Mouse (Mus musculus) heart, embryonic 14.5 days (tissue): ENCODE measurements around the gene Tuft1. TPM values are rescaled to one million over a fixed set of nuclear protein-coding genes. Genes with fewer than 3 reads are reported as not detected.
A peak's percentile ranks its signal among the peaks of the same experiment; 100 is the strongest.
"Not testable (repeated sequence)": the region's sequence is repeated elsewhere in the genome, so short reads cannot be mapped to it uniquely, and the experiment has no call there.

ENCODE experiments used
- ATAC-seq: fragments of 200-750 bp; cut with Nextera tagmentation; 2 replicates; pipeline ENCODE4 v1.8.0; 2017; ENCODE audit warnings: low read depth, moderate TSS enrichment; ENCODE audit not compliant: insufficient number of reproducible peaks, insufficient read depth, low FRiP score
- H3K27ac ChIP-seq, 2 experiments: fragments of 200-500 bp in 1 of 2; fragments of 300-500 bp in 1 of 2; sonication (generic) in 1 of 2; replicated peaks in 1 of 2; 2 replicates each; pipeline ENCODE4 v1.5.1; 2012 to 2014; ENCODE audit warnings: low read depth in 2 of 2, low read length in 2 of 2, control low read depth in 1 of 2, mild to moderate bottlenecking in 1 of 2, mixed read lengths in 1 of 2; ENCODE audit not compliant: control insufficient read depth in 1 of 2, insufficient read depth in 1 of 2
- H3K27me3 ChIP-seq: fragments of 300-500 bp; sonication (generic); 2 replicates; pipeline ENCODE4 v1.6.1; 2014; ENCODE audit warnings: mild to moderate bottlenecking, low read length, control low read depth; ENCODE audit not compliant: control insufficient read depth, insufficient read depth
- H3K36me3 ChIP-seq: fragments of 300-500 bp; sonication (generic); 2 replicates; pipeline ENCODE4 v1.6.1; 2014; ENCODE audit warnings: mild to moderate bottlenecking, control low read depth, low read length, mixed read lengths; ENCODE audit not compliant: control insufficient read depth, insufficient read depth
- H3K4me1 ChIP-seq, 2 experiments: fragments of 200-500 bp in 1 of 2; fragments of 300-500 bp in 1 of 2; sonication (generic) in 1 of 2; 2 replicates each; pipeline ENCODE4 v1.6.1; 2012 to 2014; ENCODE audit warnings: low read length in 2 of 2, control low read depth in 1 of 2, mixed read lengths in 1 of 2; ENCODE audit not compliant: control insufficient read depth in 2 of 2, insufficient read depth in 2 of 2
- H3K4me2 ChIP-seq: fragments of 300-500 bp; sonication (generic); 2 replicates; pipeline ENCODE4 v1.6.1; 2014; ENCODE audit warnings: mild to moderate bottlenecking, low read length
- H3K4me3 ChIP-seq, 2 experiments: fragments of 200-500 bp in 1 of 2; fragments of 300-500 bp in 1 of 2; sonication (generic) in 1 of 2; 2 replicates each; pipeline ENCODE4 v1.5.1; 2012 to 2014; ENCODE audit warnings: low read length in 2 of 2, mild to moderate bottlenecking in 2 of 2, control low read depth in 1 of 2, low read depth in 1 of 2, moderate library complexity in 1 of 2; ENCODE audit not compliant: control insufficient read depth in 1 of 2, insufficient read depth in 1 of 2
- H3K9ac ChIP-seq: fragments of 300-500 bp; sonication (generic); 2 replicates; pipeline ENCODE4 v1.6.1; 2014; ENCODE audit warnings: mild to moderate bottlenecking, low read length
- H3K9me3 ChIP-seq: fragments of 300-500 bp; sonication (generic); 2 replicates; pipeline ENCODE4 v1.6.1; 2016; ENCODE audit warnings: low read length, control low read depth; ENCODE audit not compliant: control insufficient read depth
- WGBS: fragments of 180-500 bp; shearing (Covaris S2); extraction: QIAGEN DNeasy Blood & Tissue Kit; methylation state at CpG from one replicate; pipeline ENCODE4 v1.1.7; 2014; 5-methylcytosine and 5-hydroxymethylcytosine counted together
- polyA plus RNA-seq: library from polyadenylated mRNA; unstranded; fragments of >200 nt; fragmentation: Nextera tagmentation; extraction: Ambion mirVana; gene quantifications from 2 replicates; pipeline ENCODE4 v1.2.1, GENCODE M21; 2014

Gene Tuft1
- polyA plus RNA-seq, 1 experiment from 2014 or later = 7.1 TPM

DNA sequence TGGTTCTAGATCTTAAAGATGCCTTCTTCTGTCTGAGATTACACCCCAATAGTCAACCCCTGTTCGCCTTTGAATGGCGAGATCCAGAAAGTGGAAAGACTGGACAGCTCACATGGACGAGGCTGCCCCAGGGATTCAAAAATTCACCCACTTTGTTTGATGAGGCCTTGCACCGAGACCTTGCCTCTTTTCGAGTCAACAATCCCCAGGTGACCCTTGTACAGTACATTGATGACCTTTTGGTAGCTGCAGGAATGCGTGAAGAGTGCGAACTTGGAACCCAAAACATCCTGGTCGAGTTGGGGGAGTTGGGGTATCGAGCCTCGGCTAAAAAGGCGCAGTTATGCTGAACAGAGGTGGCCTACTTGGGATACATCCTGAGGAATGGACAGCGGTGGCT is 21.4 kb upstream of the Tuft1 start:
- not testable (repeated sequence) for H3K4me2 ChIP-seq, H3K4me1 ChIP-seq, H3K27me3 ChIP-seq, H3K36me3 ChIP-seq, H3K9ac ChIP-seq, H3K27ac ChIP-seq, H3K9me3 ChIP-seq, H3K4me3 ChIP-seq, ATAC-seq
- 88% methylated on average over 12 of the region's 12 CpGs for WGBS

GRCm38 (mm10) chr3:94679351-94679841 is 20.7 kb upstream of the Tuft1 start:
- H3K27ac ChIP-seq = no peak overlapping the region
- no peak overlapping the region for H3K4me2 ChIP-seq
- no peak overlapping the region for H3K4me3 ChIP-seq
- H3K27me3 ChIP-seq = no peaks in the 10 kb centered on the region
- no peaks in the 10 kb centered on the region for H3K9me3 ChIP-seq
- H3K9ac ChIP-seq = no peak overlapping the region
- 81% methylated on average over 8 of the region's 8 CpGs for WGBS
- ATAC-seq = no peak
- no peaks in the 10 kb centered on the region for H3K36me3 ChIP-seq
- H3K4me1 ChIP-seq = no peaks in the 10 kb centered on the region

- H3K36me3 ChIP-seq, H3K9ac ChIP-seq, H3K4me1 ChIP-seq, ATAC-seq, H3K27me3 ChIP-seq, H3K4me2 ChIP-seq, H3K9me3 ChIP-seq, H3K4me3 ChIP-seq, H3K27ac ChIP-seq: not testable (repeated sequence)
- 83% methylated on average over 9 of the region's 9 CpGs for WGBS
Measured at GRCm38 (mm10) chr3:94675101-94675500, 16.4 kb upstream of the Tuft1 start.

- H3K4me3 ChIP-seq, H3K4me1 ChIP-seq, H3K4me2 ChIP-seq, H3K9ac ChIP-seq, H3K9me3 ChIP-seq, H3K36me3 ChIP-seq, H3K27ac ChIP-seq, H3K27me3 ChIP-seq: not testable (repeated sequence)
- 6% methylated on average over 7 of the region's 7 CpGs for WGBS
- peak; percentile 63; the same call in 1 of the 2 replicates for ATAC-seq
Measured at GRCm38 (mm10) chr3:94665896-94666295, 7.2 kb upstream of the Tuft1 start.

GRCm38 (mm10) chr3:94665060-94665802 is 6.6 kb upstream of the Tuft1 start:
- not testable (repeated sequence) for H3K4me2 ChIP-seq, ATAC-seq, H3K9me3 ChIP-seq, H3K36me3 ChIP-seq, H3K4me1 ChIP-seq, H3K4me3 ChIP-seq, H3K27ac ChIP-seq, H3K27me3 ChIP-seq, H3K9ac ChIP-seq
- 55% methylated on average over 3 of the region's 5 CpGs for WGBS

DNA sequence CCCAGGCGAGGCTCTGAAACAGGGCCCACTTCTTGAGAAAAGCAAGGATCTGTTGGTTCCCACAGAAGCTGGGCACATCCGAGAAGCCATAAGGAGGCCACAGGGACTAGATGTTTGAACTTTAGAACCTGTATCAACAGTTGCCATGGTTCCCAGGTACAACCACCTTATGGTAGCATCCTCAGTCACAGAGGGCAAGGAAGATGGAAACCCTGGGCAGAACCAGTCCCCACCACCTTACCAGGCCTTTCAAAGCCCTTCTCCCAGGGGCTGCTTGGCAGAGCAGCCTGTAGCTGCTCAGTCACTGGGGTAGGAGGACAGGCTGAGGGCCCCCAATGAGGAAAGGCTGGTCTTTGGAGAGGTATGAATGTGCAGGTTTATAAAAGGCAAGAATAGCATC is 2.2 kb upstream of the Tuft1 start:
- not testable (repeated sequence) for H3K9me3 ChIP-seq, H3K27me3 ChIP-seq, H3K36me3 ChIP-seq, H3K4me3 ChIP-seq, H3K27ac ChIP-seq, H3K4me2 ChIP-seq, ATAC-seq, H3K4me1 ChIP-seq, H3K9ac ChIP-seq
- 87% methylated on average over 2 of the region's 2 CpGs for WGBS

DNA sequence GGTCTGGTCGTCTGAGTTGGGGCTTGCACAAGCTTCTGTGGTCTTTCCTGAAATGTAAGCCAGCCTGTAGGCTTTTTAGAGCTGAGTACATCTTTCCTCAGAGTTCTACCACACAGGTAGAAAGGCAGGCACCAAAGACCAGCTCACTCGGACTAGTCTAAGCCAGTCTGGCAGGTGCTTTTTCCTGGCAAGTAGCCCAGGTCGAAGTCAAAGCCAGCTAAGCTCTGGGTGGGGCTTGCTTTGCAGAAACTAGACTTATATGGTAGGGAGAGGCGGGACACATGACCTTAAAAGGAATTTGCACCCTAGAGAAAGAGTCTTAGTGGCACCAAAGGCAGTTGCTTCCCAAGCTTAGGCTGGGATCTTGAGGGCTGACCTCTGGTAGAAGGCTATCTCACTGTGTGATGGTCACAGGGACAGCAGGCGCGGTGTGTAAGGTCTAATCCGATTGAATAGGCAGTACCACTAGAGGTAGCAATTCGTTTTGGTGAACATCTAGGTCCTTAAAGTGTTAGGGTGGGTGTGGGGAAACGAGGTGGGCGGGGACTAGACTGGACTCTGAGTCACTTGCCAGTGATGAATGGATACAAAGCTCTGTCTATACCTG is 573 bp upstream of the Tuft1 start:
- 0 out of 4 replicates have a peak overlapping the region, but pooled peaks of 1 of the 2 experiments have one; percentile 10 for H3K27ac ChIP-seq
- H3K4me2 ChIP-seq = peak overlapping the region; percentile 55
- not testable (repeated sequence) for H3K4me1 ChIP-seq, H3K36me3 ChIP-seq, H3K9ac ChIP-seq, H3K9me3 ChIP-seq, H3K27me3 ChIP-seq
- H3K4me3 ChIP-seq = peak overlapping the region; percentile 4 to 14; a peak in 1 of 4 replicates
- WGBS = 29% methylated on average over 8 of the region's 10 CpGs
- peak; percentile 78 for ATAC-seq
